Mouse (Mus musculus) lung, postnatal 0 days (tissue): ENCODE results near the gene Keap1. TPM values are rescaled to one million over a fixed set of nuclear protein-coding genes. Genes with fewer than 3 reads are reported as not detected.

Source experiments
- ATAC-seq: fragments of 200-750 bp; cut with Nextera tagmentation; 2 replicates; pipeline ENCODE4 v1.8.0; 2017; ENCODE audit warnings: moderate library complexity
- DNase-seq: peaks from one replicate; pipeline ENCODE4 v3.0.0-alpha.2; 2016; ENCODE audit warnings: low spot score
- H3K27ac ChIP-seq: fragments of 300-500 bp; sonication (generic); 2 replicates; pipeline ENCODE4 v1.5.1; 2014; ENCODE audit warnings: antibody characterized with exemption, mild to moderate bottlenecking, low read length, mixed read lengths
- H3K27me3 ChIP-seq: fragments of 300-500 bp; sonication (generic); replicated peaks from 2 replicates; pipeline ENCODE4 v1.6.1; 2014; ENCODE audit warnings: low read length, mixed read lengths; ENCODE audit not compliant: insufficient read depth
- H3K36me3 ChIP-seq: fragments of 300-500 bp; sonication (generic); 2 replicates; pipeline ENCODE4 v1.6.1; 2014; ENCODE audit warnings: low read length, mixed read lengths; ENCODE audit not compliant: insufficient read depth
- H3K4me1 ChIP-seq: fragments of 300-500 bp; sonication (generic); 2 replicates; pipeline ENCODE4 v1.6.1; 2014; ENCODE audit warnings: antibody characterized with exemption, low read depth, low read length, mixed read lengths; ENCODE audit not compliant: insufficient read depth
- H3K4me2 ChIP-seq: fragments of 300-500 bp; sonication (generic); replicated peaks from 2 replicates; pipeline ENCODE4 v1.6.1; 2014; ENCODE audit warnings: low read depth, mild to moderate bottlenecking, low read length, moderate library complexity, mixed read lengths
- H3K4me3 ChIP-seq: fragments of 300-500 bp; sonication (generic); 2 replicates; pipeline ENCODE4 v1.5.1; 2014; ENCODE audit warnings: low read depth, low read length
- H3K9ac ChIP-seq: fragments of 300-500 bp; sonication (generic); replicated peaks from 2 replicates; pipeline ENCODE4 v1.6.1; 2014; ENCODE audit warnings: low read depth, mild to moderate bottlenecking
- H3K9me3 ChIP-seq: fragments of 300-500 bp; sonication (generic); 2 replicates; pipeline ENCODE4 v1.6.1; 2016; ENCODE audit warnings: low read length, mixed read lengths
- CTCF ChIP-seq: IDR thresholded peaks from 2 replicates; pipeline ENCODE4 v1.5.1; 2016; ENCODE audit warnings: antibody characterized with exemption, mild to moderate bottlenecking
- EP300 ChIP-seq: IDR thresholded peaks from 2 replicates; pipeline ENCODE4 v1.6.1; 2016; ENCODE audit warnings: antibody characterized with exemption, mild to moderate bottlenecking, control low read depth
- WGBS: fragments of 180-500 bp; shearing (Covaris S2); extraction: QIAGEN DNeasy Blood & Tissue Kit; methylation state at CpG from one replicate; pipeline ENCODE4 v1.1.7; 2014; 5-methylcytosine and 5-hydroxymethylcytosine counted together
- polyA plus RNA-seq: library from polyadenylated mRNA; unstranded; fragments of >200 nt; fragmentation: Nextera tagmentation; extraction: Ambion mirVana; gene quantifications from 2 replicates; pipeline ENCODE4 v1.2.1, GENCODE M21; 2015

The Keap1 gene
- polyA plus RNA-seq, 1 experiment from 2014 or later, result 44.7 TPM

DNA sequence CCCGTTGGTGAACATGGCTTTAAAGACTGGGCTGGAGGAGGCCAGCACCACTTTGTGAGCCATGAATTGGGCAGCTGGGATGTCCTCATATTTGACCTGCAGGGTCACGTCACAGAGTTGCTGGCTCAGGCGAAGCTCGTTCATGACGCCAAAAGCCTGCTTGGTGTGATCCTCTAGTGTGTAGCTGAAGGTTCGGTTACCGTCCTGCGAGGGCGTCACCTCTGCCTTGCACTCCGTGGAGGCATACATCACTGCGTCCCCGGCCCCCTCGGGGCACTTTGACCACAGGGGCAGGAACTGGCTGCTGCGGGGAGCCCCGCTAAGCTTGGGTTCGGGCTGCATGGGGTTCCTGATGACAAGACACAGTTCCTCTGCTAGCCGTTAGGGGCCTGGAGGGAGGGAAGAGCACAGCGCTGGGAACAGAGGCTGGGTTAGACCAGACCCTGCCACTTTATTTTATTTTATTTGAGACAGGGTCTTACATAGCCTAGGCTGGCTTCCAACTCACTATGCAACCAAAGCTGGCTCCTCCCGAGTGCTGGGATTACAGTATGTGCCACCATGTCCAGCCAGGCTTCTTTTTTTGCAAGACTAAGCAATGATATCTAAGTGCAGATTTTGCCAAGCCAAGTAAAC lies 1.7 kb downstream of the Keap1 start:
- H3K36me3 ChIP-seq, result no peaks in the 10 kb centered on the region; the same call in 1 of the 2 replicates
- H3K9ac ChIP-seq, result peak overlapping the region; percentile 77
- DNase-seq (peak; percentile 46), ATAC-seq (no peak)
- H3K27me3 ChIP-seq, result no peaks in the 10 kb centered on the region
- H3K4me3 ChIP-seq, result peak overlapping the region; percentile 90
- H3K4me2 ChIP-seq, result peak overlapping the region; percentile 64
- H3K4me1 ChIP-seq, result peaks cover 11% of the 10 kb centered on the region
- no peaks in the 10 kb centered on the region for H3K9me3 ChIP-seq
- WGBS, result 12% methylated on average over 19 of the region's 19 CpGs
- peak; percentile 55 for TF ChIP-seq CTCF
- no peak for TF ChIP-seq EP300
- peak overlapping the region; percentile 89 for H3K27ac ChIP-seq

DNA sequence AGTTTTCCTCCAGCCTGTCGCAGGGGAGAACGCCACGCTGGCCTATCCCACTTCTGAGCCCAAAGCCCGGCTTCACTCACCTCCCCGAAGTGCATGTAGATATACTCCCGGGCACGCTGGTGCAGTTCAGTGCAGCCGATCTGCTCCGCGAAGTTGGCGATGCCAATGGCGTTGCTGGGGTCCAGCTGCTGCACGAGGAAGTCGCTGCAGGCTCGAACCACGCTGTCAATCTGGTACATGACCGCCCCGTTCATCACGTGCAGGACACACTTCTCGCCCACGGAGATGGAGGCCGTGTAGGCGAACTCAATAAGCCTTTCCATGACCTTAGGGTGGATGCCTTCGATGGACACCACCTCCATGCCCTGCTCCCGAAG lies 2.2 kb downstream of the Keap1 start:
- H3K4me3 ChIP-seq, result no peak overlapping the region
- no peaks in the 10 kb centered on the region for H3K9me3 ChIP-seq
- WGBS, result 77% methylated on average over 25 of the region's 25 CpGs
- no peak overlapping the region for H3K9ac ChIP-seq
- peaks cover 11% of the 10 kb centered on the region for H3K4me1 ChIP-seq
- H3K36me3 ChIP-seq, result no peaks in the 10 kb centered on the region; the same call in 1 of the 2 replicates
- peak overlapping the region; percentile 89; the same call in 1 of the 2 replicates for H3K27ac ChIP-seq
- H3K4me2 ChIP-seq, result peak overlapping the region; percentile 64; the same call in 1 of the 2 replicates
- no peaks in the 10 kb centered on the region for H3K27me3 ChIP-seq
- ATAC-seq (no peak), DNase-seq (no peak)
- no peak for TF ChIP-seq EP300
- no peak for TF ChIP-seq CTCF

DNA sequence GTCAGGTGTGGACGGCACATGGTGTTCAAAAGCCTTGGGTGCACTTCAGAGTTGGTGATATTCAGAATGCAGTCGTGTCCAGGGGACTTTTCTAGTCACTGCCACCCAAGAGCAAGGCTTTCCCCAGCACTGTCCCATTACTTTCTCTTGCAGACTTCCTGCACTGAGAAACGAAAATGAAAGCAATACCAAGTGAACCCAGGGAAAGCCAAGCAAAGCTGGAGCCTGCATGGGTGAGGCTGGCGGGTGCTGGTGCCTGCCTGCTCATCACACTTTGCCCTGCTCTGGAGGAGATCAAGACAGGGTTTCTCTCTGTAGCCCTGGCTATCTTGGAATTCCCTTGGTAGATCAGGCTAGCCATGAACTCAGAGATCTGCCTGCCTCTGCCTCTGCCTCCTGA lies 3.8 kb downstream of the Keap1 start:
- TF ChIP-seq EP300 (no peak), CTCF (no peak)
- no peaks in the 10 kb centered on the region for H3K9me3 ChIP-seq
- no peak overlapping the region for H3K9ac ChIP-seq
- DNase-seq (no peak), ATAC-seq (no peak)
- H3K27ac ChIP-seq, result no peak overlapping the region
- H3K4me2 ChIP-seq, result no peak overlapping the region
- H3K27me3 ChIP-seq, result no peaks in the 10 kb centered on the region
- WGBS, result 77% methylated on average over 4 of the region's 4 CpGs
- no peak overlapping the region for H3K4me3 ChIP-seq
- H3K36me3 ChIP-seq, result peaks cover 4% of the 10 kb centered on the region; the same call in 1 of the 2 replicates
- peaks cover 11% of the 10 kb centered on the region for H3K4me1 ChIP-seq

DNA sequence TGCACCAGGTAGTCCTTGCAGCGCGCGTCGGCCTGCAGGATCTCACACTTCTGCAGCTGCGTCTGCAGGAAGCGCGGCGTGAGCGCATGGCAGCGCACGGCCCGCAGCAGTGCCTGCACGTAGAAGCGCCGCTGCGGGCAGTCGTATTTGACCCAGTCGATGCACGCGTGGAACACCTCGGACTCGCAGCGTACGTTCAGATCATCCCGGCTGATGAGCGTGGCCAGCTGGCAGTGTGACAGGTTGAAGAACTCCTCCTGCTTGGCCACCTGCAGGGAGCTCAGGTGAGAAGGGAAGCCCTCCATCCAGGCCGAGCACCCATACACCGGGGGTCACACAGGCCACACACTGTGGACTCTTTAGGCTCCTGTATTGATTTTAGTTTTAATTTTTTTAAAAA lies 5.4 kb downstream of the Keap1 start:
- DNase-seq (no peak), ATAC-seq (no peak)
- peaks cover 11% of the 10 kb centered on the region for H3K4me1 ChIP-seq
- no peaks in the 10 kb centered on the region for H3K27me3 ChIP-seq
- H3K4me2 ChIP-seq, result no peak overlapping the region
- H3K27ac ChIP-seq, result no peak overlapping the region
- H3K4me3 ChIP-seq, result no peak overlapping the region
- H3K36me3 ChIP-seq, result peaks cover 5% of the 10 kb centered on the region; the same call in 1 of the 2 replicates
- no peak for TF ChIP-seq EP300
- H3K9ac ChIP-seq, result no peak overlapping the region
- H3K9me3 ChIP-seq, result no peaks in the 10 kb centered on the region
- WGBS, result 87% methylated on average over 28 of the region's 28 CpGs

DNA sequence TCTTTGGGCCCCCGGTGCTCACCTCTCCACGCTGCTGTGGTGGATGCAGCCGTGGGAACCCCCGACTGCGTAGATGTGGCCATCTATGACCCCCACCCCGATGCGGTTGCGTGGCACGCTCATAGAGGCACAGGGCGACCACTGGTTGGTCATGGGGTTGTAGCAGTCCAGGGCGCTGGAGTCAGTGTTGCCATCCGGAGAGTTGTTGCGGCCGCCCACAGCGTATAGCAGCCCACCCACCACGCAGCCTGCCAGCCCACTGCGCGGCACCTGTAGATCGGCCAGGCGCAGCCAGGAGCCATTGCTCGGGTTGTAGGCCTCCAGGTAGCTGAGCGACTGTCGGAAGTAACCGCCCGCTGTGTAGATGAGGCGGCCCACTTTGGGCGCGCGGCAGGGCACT lies 5.8 kb downstream of the Keap1 start:
- no peak for DNase-seq
- H3K27me3 ChIP-seq, result no peaks in the 10 kb centered on the region
- peaks cover 11% of the 10 kb centered on the region for H3K4me1 ChIP-seq
- no peak for ATAC-seq
- 92% methylated on average over 29 of the region's 29 CpGs for whole genome bisulfite sequencing
- no peak overlapping the region for H3K4me2 ChIP-seq
- peaks cover 5% of the 10 kb centered on the region; the same call in 1 of the 2 replicates for H3K36me3 ChIP-seq
- no peak overlapping the region for H3K9ac ChIP-seq
- no peaks in the 10 kb centered on the region for H3K9me3 ChIP-seq
- no peak overlapping the region for H3K4me3 ChIP-seq
- H3K27ac ChIP-seq, result no peak overlapping the region
- TF ChIP-seq EP300, result no peak
- TF ChIP-seq CTCF, result no peak

DNA sequence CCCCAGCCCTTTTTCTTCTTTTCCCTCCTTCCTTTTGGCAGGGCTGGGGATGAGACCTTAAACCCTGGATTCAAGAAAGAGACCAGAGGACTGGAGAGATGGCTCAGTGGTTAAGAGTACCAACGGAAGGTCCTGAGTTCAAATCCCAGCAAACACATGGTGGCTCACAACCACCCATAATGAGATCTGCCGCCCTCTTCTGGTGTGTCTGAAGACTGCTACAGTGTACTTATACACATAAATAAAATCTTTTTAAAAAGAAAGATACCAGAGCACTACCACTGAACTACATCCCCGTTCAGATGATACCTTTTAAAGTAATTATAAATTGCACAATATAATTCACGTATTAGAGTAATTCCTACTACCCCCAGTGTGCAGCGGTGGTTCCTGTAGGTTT lies 6.3 kb downstream of the Keap1 start:
- H3K27me3 ChIP-seq, result no peaks in the 10 kb centered on the region
- no peaks in the 10 kb centered on the region for H3K9me3 ChIP-seq
- H3K4me3 ChIP-seq, result no peak overlapping the region
- ATAC-seq, result no peak
- no peak for TF ChIP-seq EP300
- no peak for TF ChIP-seq CTCF
- peaks cover 11% of the 10 kb centered on the region for H3K4me1 ChIP-seq
- no peak overlapping the region for H3K27ac ChIP-seq
- peaks cover 5% of the 10 kb centered on the region; the same call in 1 of the 2 replicates for H3K36me3 ChIP-seq
- DNase-seq, result no peak
- no peak overlapping the region for H3K9ac ChIP-seq
- 83% methylated on average over 5 of the region's 5 CpGs for WGBS
- no peak overlapping the region for H3K4me2 ChIP-seq
